Mouse (Mus musculus) CD4-positive, CD25-positive, alpha-beta regulatory T cell (primary cell): ENCODE measurements around the gene Oasl2. TPM values are rescaled to one million over a fixed set of nuclear protein-coding genes. Genes with fewer than 3 reads are reported as not detected.

Source experiments
- polyA plus RNA-seq: library from polyadenylated mRNA; unstranded; fragments of 100-300 nt; shearing (Covaris generic); gene quantifications from one replicate; pipeline ENCODE4 v1.2.1, GENCODE M21; 2017

Gene Oasl2
- 16.4 TPM for polyA plus RNA-seq

DNA sequence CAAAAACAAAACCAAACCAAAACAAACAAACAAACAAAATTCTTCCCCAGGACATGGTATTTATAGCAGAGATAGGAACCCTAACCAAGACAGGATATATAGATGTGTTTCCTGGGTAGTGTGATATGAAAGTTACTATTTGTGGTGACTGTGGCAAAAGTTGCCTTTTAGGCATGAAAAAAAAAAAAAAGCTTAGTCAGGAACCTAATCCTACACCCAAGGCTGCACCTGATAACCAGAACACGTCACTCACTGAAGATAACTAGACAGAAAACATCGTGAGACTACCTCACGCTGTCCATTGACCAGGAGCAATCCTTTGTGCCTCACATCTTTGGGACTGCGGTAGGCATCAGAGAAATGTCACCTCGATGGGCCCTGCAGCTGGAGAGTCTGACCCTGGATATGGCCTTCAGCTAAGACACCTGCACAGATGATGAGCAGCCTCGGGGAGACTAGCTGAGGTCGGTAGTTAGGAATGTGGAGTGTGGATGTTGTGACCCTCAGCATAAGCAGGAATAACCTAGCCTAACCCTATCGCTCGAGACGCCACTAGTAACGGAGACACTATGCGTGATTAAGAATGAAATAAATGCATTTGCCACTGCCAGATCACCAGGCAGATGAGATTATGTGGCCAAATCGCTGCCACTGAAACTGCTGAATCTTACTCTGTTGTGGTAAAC, at the start of gene Oasl2:
TSS of gene Oasl2 (plus strand) at position 249 of the 686 bp plus-strand sequence.

DNA sequence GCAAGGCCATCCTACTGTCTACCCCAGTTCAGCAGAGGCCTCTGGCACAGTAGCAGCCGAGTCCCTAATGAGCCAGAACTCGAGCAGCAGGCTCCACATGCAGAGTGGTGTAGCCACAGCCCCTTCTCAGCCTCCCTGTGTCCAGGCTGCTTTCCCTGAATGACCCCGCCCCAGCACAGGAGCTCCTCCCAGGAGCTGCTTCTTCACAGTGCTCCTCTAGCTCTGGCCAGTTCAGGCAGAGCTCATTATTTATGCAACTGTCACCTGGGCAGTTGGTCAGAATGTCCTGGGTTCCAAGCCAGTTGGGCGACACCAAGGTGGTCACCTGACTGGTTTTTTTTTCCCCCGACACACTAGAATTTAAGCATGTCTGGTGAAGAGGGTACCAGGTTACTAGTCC, 43.4 kb upstream of the Oasl2 start, which contains the start of gene 4930519G04Rik:
TSS of gene 4930519G04Rik (plus strand) at position 301 of the 400 bp plus-strand sequence.

GRCm38 (mm10) chr5:114858582-114858981, 38.2 kb upstream of the Oasl2 start, which contains the start of gene Gm9936:
Gene Gm9936, minus strand, starts transcription at chr5:114858682.

DNA sequence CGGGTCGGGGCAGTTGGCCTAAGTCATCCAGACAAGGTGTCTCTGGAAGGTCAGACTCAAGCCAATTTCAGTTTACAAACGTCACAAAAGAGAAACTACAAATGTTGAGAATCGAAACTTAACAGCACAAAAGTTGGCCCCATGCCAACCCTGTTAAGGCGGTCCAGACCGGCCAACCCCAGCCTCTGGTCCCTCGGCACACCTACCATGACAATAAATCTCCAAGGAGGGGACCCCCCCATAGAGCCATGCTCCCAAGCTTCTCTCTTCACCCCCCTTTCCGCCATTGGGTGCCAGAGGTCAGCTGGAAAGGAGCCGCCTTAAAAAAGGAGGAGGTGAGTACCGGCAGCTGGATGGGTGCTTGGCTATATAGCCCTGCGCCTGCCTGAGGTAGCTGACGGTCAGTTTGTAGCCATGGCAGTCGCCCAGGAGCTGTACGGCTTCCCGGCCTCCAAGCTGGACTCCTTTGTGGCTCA, 26.3 kb downstream of the Oasl2 start, which contains the start of gene Oasl1:
TSS of gene Oasl1 (plus strand) at position 243 of the 476 bp plus-strand sequence.

DNA sequence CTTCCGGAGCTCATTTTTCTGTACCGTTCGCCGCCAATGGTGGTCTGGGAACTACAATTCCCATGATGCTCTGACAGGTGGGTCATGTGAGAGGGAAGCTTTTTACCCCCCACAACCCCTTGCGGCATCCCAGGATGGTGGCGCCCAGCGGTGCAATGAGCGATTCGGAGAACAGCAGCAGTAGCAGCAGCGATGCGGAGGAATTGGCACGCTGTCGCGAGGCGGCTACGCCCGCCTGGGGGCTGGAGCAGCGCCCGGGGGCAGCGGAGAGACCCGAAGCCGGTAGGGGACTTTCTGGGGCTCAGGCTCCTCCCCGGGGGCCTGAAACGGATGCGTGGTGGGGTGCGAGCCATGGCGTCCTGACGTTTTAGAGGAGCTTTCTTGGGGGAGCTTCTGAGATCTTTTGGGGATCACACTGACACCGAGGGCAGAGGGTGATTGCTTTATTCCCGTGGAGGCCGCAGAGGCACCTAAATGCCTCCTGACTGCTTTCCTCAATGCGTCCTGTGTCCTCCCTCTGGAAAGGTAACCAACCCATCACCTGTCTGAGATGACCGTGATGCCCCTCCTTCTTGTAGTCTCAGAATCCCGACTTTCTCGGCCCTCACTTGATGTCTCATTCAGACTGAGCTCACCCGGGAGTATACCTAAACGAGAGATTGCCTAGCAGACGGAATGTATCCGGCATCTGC, 45.5 kb downstream of the Oasl2 start, which contains the start of gene 2210016L21Rik:
TSS of gene 2210016L21Rik (plus strand) at position 85 of the 692 bp plus-strand sequence.

Other genes with a start within 250 kb of the Oasl2 start
- gene Trpv4, start 238.5 kb upstream of the Oasl2 start, polyA plus RNA-seq = 0.67 TPM
- 323 TPM for gene Gltp, start 206.0 kb upstream of the Oasl2 start, polyA plus RNA-seq
- gene Tchp, start 189.2 kb upstream of the Oasl2 start, polyA plus RNA-seq = 22.4 TPM
- gene Ankrd13a, start 122.3 kb upstream of the Oasl2 start, polyA plus RNA-seq = 181 TPM
- gene Git2, start 121.4 kb upstream of the Oasl2 start, polyA plus RNA-seq = 148 TPM
- 67.8 TPM for gene 1500011B03Rik, start 73.5 kb upstream of the Oasl2 start, polyA plus RNA-seq
- not detected for gene 4930519G04Rik, start 43.3 kb upstream of the Oasl2 start, polyA plus RNA-seq
- gene Gm9936, start 38.3 kb upstream of the Oasl2 start, polyA plus RNA-seq = not detected
- gene Oasl1, start 26.3 kb downstream of the Oasl2 start, polyA plus RNA-seq = 7.4 TPM
- gene 2210016L21Rik, start 45.2 kb downstream of the Oasl2 start, polyA plus RNA-seq = 43.9 TPM
- gene Hnf1a, start 74.2 kb downstream of the Oasl2 start, polyA plus RNA-seq = 0.06 TPM
- 69.4 TPM for gene Sppl3, start 114.2 kb downstream of the Oasl2 start, polyA plus RNA-seq
- gene Gm10401, start 201.4 kb downstream of the Oasl2 start, polyA plus RNA-seq = not detected
- gene Acads, start 222.4 kb downstream of the Oasl2 start, polyA plus RNA-seq = 37.5 TPM
- gene Unc119b, start 238.0 kb downstream of the Oasl2 start, polyA plus RNA-seq = 53.0 TPM